Mouse (Mus musculus) adrenal gland, postnatal 10 days (tissue): ENCODE data around the gene Glt8d1. TPM values are rescaled to one million over a fixed set of nuclear protein-coding genes. Genes with fewer than 3 reads are reported as not detected.

ENCODE experiments used
- total RNA-seq, 2 experiments: library from RNA; stranded (reverse); gene quantifications; 2 replicates each; pipeline ENCODE4 v1.2.3; 2021

Gene Glt8d1
- total RNA-seq, 2 experiments from 2014 or later, result 35.0 to 47.0 TPM

Other genes with a start within 250 kb of the Glt8d1 start
- 10 to 100 TPM; 23.2 to 27.1 TPM for gene Tmem110, start 175.8 kb upstream of the Glt8d1 start, total RNA-seq
- gene Mustn1, start 122.2 kb upstream of the Glt8d1 start, total RNA-seq, result 10 to 100 TPM; 11.1 to 11.6 TPM
- 100 to 1,000 TPM; 167 to 428 TPM for gene Itih4, start 114.9 kb upstream of the Glt8d1 start, total RNA-seq
- 100 to 1,000 TPM in 1 of 2 experiments, 10 to 100 TPM in 1; 87.4 to 223 TPM for gene Itih3, start 77.6 kb upstream of the Glt8d1 start, total RNA-seq
- 100 to 1,000 TPM in 1 of 2 experiments, 10 to 100 TPM in 1; 52.9 to 125 TPM for gene Itih1, start 58.1 kb upstream of the Glt8d1 start, total RNA-seq
- gene Nek4, start 50.0 kb upstream of the Glt8d1 start, total RNA-seq, result 10 to 100 TPM in 1 of 2 experiments, 1 to 10 TPM in 1; 8.5 to 13.9 TPM
- gene Spcs1, start 272 bp downstream of the Glt8d1 start, total RNA-seq, result 100 to 1,000 TPM; 215 to 225 TPM
- gene Pbrm1, start 17.7 kb downstream of the Glt8d1 start, total RNA-seq, result 10 to 100 TPM; 53.5 to 65.9 TPM
- gene Gnl3, start 17.8 kb downstream of the Glt8d1 start, total RNA-seq, result 10 to 100 TPM; 61.5 to 81.2 TPM
- 100 to 1,000 TPM in 1 of 2 experiments, 10 to 100 TPM in 1; 86.9 to 103 TPM for gene Smim4, start 127.6 kb downstream of the Glt8d1 start, total RNA-seq
- 10 to 100 TPM; 52.0 to 52.6 TPM for gene Nt5dc2, start 129.7 kb downstream of the Glt8d1 start, total RNA-seq
- gene Stab1, start 167.2 kb downstream of the Glt8d1 start, total RNA-seq, result 10 to 100 TPM; 74.3 to 74.8 TPM
- 10 to 100 TPM; 11.1 to 45.0 TPM for gene Tnnc1, start 206.9 kb downstream of the Glt8d1 start, total RNA-seq
- gene Nisch, start 215.5 kb downstream of the Glt8d1 start, total RNA-seq, result 100 to 1,000 TPM; 224 to 328 TPM
- gene Sema3g, start 216.5 kb downstream of the Glt8d1 start, total RNA-seq, result 10 to 100 TPM; 12.1 to 12.3 TPM
- gene Phf7, start 249.9 kb downstream of the Glt8d1 start, total RNA-seq, result 1 to 10 TPM; 9.1 to 9.2 TPM